Mouse (Mus musculus): ENCODE measurements around the gene Arap2. TPM values are rescaled to one million over a fixed set of nuclear protein-coding genes. Genes with fewer than 3 reads are reported as not detected.

Gene Arap2
- 34.7 and 41.4 TPM in 2 replicates for total RNA-seq (2017)

DNA sequence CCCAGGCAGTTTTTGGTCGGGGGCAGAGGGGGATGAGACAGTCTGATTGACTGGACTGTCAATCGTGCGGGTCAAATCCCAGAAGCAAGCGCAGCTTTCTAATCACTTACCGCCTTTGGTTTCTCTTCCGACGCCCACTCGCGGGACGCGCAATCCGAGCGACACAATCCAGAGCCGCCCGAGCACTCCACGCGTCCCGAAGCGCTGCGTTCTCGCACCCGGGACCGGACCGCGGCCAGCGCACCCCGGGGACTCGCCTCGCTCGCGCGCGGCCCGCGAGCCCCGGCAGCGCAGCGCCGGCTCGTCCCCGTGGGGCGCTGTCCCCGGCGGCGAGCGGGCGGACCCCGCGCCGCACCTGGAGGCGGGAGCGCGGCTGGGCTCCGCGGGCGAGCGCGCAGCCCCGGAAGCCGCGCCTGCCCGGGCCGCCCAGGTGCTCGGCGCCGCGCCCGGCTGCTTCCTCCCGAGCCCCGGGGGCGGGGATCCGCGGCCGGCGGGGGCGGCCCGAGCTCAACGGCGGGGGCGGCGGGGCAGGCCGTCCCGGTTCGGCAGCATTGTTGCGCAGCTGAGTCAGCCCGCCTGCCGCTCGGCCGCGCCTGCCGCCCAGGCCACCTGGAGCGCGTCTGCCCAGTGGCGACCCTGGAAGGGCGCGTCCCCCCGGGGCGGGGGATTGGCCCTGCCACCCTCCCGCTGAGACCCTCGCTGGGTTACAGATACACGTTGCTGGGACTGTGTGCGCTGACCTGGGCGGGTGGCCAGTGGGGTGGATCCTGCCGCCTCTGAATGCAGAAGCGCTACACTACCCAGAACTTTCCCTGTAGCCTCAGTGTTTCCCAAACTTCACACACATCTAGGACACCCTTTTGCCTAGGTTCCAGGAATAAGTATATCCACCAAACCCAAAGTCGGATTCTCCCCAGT, at the start of gene Arap2:
Gene Arap2, minus strand, starts transcription at position 376 of the 918 bp plus-strand sequence.
- peak; percentile 40 for ATAC-seq (replicated peaks; ENCODE audit: low read depth, poor library complexity, severe bottlenecking)

DNA sequence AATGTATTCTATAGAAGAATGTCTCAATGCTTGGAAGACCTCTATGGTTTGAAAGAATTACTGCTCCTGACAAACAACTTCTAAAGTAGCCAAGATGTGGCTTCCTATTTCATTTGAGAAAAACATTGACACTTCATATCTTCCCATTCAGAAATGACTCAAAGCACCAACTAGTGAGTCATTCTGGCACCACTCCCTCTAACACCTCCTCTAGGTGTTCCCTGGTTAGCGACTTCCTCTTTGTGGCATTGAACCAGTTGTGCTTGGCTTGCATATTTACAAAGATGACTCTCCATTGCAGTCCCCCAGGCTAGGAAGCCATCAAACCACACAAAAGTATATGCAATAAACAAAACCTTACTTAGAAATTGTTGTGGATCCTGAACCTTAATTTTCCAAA, 49.8 kb upstream of the Arap2 start:
- ATAC-seq (replicated peaks; ENCODE audit: low read depth, poor library complexity, severe bottlenecking), result peak; percentile 94

DNA sequence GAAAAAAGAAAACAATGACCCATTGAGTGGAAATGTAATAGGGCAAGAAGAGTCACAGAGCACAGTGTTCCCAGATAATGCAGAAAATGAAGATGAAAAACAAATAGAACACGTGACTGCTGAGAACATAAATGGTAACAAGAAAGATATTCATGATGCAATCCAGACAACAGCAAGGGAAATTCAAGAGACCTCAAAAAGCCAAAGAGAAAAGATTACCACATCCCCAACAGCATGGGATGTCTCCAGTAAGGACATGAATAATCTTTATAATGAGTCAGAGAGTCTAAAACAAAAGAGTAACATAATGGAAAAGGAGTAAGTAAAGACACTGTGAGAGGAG, 48.1 kb upstream of the Arap2 start:
- ATAC-seq (replicated peaks; ENCODE audit: low read depth, poor library complexity, severe bottlenecking), result no peak

DNA sequence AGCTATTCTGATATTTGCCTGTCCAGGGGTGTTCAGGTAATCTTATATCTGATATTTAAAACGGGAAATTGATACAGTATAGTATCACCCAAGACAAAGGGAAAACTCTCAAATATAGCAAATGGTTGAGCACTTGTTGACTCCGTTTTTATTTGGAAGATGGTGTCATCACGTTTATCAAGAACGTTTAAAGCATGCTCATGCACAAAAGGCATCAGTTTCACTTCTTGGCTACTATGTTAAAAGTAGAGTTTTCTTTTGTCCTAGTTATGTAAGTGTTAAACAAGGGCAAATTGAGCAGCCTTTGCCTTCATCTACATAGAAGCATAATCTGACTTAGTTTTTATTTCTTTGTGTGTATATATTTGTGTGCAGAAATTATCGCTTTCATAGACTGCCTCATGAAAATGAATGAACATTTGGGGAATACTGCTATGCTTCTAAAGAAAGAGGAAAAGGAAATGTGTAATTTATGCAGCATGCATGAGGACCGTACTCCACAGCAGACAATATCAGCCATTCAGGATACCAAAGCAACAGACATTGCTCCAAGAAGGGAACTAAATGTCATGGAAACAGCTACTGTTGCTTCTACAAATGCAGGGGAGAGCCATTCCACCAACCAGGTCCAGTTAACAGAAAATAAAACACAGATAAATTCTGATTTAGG, 47.6 kb upstream of the Arap2 start, which contains the start of gene Dthd1:
Gene Dthd1, plus strand, starts transcription at position 422 of the 670 bp plus-strand sequence.
- ATAC-seq (replicated peaks; ENCODE audit: low read depth, poor library complexity, severe bottlenecking), result no peak

DNA sequence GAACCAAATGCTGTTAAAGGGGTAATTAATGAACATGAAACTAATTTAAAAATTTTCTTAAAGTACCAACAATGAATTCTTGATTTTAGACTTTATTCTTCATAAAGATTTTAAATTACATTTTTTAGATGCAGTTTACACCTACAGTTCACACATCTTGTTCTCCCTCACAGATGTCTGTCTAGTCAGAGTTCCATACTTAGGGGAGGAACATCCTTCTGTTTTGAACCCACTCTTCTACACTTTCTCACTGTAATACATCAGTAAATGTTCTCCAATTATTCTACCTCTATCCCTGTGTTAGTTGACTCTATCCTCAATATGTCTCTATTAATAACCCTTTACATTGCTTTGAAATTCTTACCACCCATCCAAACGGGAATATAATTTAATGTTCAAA, 26.8 kb upstream of the Arap2 start:
- no peak for ATAC-seq (replicated peaks; ENCODE audit: low read depth, poor library complexity, severe bottlenecking)

DNA sequence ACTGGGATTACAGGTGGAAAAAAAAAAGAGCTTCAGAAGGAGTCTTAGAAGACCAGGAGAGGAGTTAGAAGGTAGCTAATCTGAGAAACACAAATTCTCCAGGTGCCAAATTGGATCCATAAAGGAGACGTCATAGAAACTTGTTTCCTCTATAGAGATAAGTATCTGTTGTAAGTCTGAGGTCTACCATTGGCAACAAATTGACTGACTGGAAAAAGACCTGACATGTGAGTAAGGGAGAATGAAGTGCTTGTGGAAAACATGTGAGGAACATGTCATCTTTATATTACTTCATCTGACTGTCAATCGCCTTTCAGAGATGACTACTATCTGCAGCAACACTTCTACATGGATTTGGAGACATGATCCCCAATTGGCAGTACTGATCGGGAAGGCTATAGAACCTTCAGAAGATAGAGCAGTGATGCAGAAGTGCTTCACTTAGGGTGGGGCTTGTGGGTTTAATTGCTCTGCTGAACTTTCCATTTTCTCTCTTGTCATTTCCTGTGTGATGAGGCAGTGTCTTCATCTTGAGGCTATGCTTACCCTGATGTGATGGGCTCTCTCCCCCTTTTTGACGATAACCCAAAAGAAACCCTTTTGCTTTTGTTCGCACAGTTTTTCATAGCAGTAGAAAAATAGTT, 25.1 kb upstream of the Arap2 start:
- ATAC-seq (replicated peaks; ENCODE audit: low read depth, poor library complexity, severe bottlenecking), result 0 out of 2 replicates have a peak, but pooled peaks have one; percentile 62

DNA sequence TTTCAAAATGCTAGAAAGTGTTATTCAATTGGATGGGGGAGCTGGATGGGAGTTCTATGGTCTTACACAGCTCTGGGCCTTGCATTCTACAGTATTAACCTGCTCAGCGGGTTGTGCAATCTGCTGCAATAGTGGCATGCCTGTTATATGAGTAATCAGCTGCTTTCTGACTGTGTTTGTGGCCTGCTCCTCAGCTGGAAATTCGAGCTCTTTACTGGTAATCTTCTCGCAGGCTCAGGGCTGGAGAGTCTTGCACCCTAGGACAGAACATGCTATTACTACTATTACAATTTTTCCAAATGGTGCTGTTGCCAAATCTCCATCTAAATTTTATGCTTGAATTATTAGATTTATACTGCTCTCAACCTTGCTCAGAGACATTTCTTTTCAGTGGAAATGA, 20.9 kb upstream of the Arap2 start:
- no peak for ATAC-seq (replicated peaks; ENCODE audit: low read depth, poor library complexity, severe bottlenecking)

DNA sequence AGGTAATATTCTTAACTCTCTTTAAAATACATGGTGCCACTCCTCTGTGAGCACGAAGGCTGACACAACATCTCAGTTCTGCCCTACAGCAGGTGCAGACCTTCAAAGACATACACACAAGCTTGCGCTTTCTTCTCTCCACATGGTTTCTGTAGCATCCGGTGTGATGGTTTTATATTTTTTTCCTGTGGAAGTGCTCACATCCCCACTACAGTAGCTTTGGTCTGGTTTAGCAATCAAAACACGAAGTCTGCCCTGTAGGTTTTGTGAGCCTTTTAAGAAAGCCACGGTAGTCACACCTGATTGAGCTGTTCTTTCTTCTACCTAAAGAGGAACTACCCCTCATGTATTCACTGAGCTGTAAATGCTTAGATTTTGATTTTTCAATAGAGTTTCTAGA, 12.7 kb upstream of the Arap2 start:
- ATAC-seq (replicated peaks; ENCODE audit: low read depth, poor library complexity, severe bottlenecking), result 0 out of 2 replicates have a peak, but pooled peaks have one; percentile 22

DNA sequence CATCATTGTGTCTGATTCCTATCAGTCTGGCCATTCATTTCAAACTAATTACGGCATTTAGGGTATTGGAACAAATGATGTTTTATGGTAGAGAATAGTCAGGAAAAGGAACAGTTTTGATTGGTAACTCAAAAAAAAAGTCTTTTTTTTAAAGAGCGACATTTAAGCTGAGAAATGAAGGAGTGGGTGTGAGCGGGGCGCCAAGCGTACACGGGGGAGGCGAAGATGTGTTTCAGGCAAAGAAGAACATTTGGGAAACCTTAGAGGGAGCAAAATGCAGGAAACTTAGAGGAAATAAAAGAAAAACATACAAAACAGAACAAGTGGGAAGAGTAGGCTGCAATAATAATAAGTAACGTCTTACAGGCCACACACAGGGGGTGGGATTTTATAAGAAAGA, 11.8 kb upstream of the Arap2 start:
- ATAC-seq (replicated peaks; ENCODE audit: low read depth, poor library complexity, severe bottlenecking), result no peak

DNA sequence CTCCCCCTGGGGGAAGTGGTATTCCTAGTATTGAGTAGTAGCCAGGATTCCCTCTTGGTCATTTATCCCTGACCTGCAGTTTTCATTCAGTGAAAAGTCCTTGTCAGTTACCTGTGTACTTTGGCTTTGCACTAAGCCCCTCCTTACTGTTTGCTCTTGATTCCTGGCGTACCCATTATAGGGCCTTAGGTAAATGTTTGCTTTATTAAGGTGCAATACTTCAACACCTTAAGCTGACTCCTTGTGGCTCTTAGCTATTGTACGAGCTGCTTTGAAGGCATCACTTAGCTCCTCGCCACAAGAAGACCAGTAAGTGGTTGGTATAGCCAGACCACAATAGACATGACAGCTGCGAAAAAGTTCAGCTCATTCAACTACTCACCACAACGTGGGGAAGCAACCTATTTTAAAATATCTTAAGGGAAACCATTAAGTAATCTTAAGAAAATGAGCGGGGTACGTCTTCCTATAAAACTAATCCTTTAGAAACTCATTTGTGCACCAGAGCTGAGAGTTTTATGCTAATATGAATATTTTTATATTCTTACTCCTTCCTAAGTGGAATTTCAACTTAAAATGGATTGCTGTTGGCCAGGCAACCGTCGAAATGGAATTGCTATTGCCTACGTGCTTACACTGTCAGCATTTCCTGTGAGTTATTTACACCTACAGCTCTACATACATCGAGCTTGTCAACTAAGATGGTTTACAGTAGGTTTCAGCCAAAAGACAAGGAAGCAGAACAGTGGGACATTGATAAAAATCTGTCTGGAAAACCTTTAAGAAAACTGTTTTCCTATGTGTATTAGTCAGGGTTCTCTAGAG, 6.0 kb upstream of the Arap2 start:
- ATAC-seq (replicated peaks; ENCODE audit: low read depth, poor library complexity, severe bottlenecking), result peak; percentile 97

DNA sequence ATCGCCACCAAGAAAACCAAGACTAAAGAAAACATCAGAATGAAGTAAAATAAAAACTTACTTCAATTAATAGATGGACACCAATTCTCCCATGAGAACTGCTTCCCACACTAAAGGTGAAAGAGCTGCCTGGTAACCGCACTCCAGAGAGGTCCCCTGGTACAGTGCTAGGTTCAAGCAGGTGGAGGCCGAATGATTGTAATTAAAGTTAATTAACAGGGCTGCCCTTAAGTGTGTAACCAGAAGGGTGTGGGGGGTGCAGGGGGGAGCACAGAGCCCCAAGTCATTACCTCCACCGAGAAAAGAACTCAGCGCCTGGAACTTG, 538 bp downstream of the Arap2 start:
- ATAC-seq (replicated peaks; ENCODE audit: low read depth, poor library complexity, severe bottlenecking), result no peak

DNA sequence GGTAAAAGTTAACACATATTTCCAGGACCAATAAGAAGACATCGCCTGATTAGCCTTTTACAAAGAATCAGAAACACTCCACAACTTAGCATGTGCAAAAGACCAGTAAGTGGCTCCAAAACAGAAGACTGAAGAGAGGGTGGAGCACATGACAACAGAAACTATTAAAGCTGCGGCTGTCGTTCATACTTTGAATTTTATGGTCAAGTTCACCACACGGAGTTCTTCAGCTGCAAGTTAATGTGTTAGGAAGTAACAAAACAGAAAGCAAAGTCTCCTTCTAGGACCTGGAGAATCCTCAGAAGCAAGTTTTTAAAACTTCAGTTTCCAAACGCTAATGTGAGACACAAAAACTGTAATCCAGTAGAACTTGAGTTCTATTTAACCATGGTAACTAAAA, 1.8 kb downstream of the Arap2 start:
- ATAC-seq (replicated peaks; ENCODE audit: low read depth, poor library complexity, severe bottlenecking), result no peak

DNA sequence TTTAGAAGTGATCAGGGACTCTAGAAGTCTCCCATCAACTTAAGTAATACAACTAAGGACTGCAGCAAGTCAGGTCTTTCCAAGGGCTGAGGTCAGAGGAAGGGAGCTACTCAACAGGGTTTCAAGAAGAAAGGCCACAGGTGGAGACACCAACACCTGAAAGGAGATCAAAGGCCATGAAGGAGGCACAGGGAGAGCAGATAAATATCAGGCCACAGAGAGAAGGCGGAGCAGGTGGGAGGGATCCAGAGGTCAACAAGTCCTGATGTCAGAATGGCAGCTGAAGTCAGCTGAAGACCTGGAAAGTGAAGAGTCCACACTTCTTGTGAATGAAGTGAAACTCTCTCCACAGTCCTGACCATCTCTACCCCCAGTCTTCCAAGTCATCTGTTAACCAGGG, 2.9 kb downstream of the Arap2 start:
- ATAC-seq (replicated peaks; ENCODE audit: low read depth, poor library complexity, severe bottlenecking), result no peak

DNA sequence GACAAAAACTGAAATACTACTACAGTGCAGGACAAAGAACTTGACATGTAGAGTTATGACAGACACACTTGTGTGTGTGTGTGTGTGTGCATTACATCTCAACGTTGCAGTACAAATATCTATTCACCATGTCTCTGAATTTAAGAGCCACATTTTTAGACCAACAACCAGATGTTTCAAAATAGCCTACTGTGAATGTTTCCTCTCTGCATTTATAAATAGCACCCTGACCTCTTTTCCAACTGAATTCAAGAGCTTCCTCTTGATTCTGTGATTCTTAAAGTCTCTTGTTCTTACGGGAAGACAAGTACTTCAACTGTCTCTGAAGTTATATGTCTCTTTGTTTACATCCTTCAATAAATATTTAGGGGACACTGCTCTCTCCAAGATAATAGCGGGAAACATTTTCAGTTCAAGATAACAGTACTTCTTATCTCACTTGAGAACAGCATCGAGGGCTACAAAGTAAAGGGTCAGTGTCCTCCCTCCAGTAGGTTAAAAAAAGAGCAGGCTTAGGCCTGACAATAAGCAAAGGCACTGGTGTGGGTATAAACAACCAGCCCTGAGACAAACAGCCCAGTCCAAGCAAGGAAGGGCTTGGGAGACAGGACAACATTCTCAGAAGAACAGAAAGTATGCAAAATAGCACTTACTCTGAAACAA, 3.5 kb downstream of the Arap2 start:
- ATAC-seq (replicated peaks; ENCODE audit: low read depth, poor library complexity, severe bottlenecking), result no peak

DNA sequence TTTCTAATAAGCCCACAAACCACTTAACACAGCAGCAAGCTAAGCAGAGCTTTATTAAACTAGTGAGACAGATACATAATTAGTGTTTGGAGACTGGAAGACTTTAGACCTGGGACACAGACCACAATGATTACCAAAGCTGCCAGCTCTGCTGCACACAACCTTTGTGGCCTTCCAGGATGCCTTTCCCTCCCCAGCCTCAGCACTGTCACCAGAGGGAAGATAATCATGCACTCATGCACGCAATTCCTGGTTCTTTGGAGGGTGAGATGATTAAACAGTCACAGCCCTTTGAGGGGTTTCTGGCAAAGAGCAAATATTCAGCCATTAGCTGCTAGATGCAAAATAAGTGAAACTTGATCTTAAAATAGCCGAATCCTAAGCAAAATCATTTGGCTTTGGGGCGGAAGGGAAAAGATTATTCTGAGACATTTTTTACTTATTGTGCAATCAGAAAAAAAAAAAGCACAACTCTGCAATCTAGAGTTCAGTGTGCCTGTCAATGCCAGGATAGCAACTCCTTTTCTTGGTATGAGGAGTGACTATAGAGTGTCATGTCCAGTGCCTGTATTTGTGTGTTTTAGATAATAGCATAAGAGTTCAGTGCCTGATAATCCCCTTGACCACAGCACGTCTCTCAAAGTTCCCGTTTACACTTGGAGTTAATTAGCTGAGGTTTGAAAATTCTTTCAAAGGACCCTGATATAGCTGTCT, 5.0 kb downstream of the Arap2 start:
- ATAC-seq (replicated peaks; ENCODE audit: low read depth, poor library complexity, severe bottlenecking), result no peak

DNA sequence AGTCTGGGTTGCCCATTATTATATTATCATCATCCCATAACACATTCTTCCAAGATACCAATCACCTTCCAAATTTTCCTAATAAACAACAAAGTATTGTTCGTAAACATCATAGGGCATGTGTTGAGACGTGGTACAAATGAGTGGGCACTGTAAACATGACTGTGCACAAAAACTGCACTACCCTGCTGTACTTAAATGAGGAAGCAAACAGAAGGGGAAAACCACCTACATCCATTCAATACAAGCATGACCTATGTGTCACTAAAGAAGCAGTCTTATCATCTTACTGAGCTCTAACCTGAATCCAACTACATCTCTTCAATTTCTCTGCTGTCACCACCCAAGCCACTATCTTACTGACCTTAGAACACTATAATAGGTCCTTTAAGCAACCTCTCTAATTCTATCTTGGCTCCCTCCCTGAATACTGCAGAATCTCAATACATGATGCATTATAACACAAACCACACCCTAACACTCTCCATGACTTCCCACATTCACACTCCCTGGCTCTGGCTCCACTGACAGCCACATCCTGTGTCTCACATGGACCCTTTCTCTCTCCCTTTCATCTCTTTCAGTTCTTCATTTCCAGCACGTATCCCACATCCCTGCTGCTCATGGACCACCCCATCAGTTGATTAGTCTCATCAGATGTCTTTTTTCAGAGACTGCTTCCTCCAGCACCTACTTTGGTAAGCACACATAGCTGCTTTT, 10.0 kb downstream of the Arap2 start:
- peak; percentile 73 for ATAC-seq (replicated peaks; ENCODE audit: low read depth, poor library complexity, severe bottlenecking)

DNA sequence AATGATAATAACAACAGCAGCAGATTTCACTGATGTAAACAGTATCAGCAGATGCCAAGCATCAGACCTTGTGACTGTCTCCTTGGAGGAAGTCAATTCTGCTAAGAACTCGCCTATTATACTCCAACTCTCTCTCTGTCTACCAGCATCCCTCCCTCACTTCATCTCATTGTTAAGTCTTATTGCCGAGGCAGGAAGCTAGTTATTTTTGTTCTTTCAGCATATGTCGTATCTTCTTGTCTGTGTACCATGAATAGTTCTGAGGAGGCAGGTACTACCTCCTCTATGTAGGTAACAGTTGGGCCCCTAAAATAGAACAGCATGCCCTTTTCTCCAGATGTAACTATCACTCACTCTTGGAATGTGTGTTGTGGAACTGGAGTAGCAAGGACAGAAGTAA, 13.0 kb downstream of the Arap2 start:
- ATAC-seq (replicated peaks; ENCODE audit: low read depth, poor library complexity, severe bottlenecking), result no peak

DNA sequence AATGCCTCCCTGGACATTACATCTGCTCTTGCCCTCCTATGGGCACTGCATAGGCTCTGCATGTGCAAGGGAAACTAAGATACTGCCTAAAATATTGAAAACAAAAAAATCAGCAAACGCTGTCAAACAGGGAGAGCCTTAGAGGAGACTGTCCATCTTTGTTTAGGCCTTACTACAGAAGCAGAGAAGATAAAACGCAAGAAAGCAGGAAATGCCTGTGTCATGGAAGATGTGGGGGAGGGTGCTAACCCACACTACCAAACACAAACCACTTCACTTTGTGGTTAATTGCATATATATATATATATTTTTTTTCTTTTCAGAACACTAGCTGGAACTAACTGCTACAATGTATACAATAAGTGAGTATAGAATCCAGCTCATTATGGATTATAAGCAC, 14.3 kb downstream of the Arap2 start:
- ATAC-seq (replicated peaks; ENCODE audit: low read depth, poor library complexity, severe bottlenecking), result peak; percentile 68

Data from common myeloid progenitor, adult 5-6 weeks (primary cell).